In genomic region chr17:7579031-7579430, GRCm38 (mm10) we compare ENCODE assay signal across 20 mouse cellular contexts.
DNase-seq lines count a peak whose midpoint lies in the region; ATAC-seq lines count a peak whose summit lies in the region.
"Had no signal": no experiment of that assay in that cellular context is flagged by ENCODE, and none has a peak within 500 bp of the region (broad histone marks: within the 10 kb centered on the region; RNA-seq: fewer than 3 reads in every experiment).

No protein-coding gene starts in this region.

- H3K9ac ChIP-seq in hindbrain, embryonic 16.5 days (ENCODE audit: low read depth, low read length), result no peak overlapping the region
- no peak overlapping the region for H3K9ac ChIP-seq in forebrain, embryonic 14.5 days (ENCODE audit: low read length)
- H3K9ac ChIP-seq: embryonic facial prominence, embryonic 13.5 days; forebrain, embryonic 12.5 days; forebrain, postnatal 0 days; heart, embryonic 12.5 days; hindbrain, embryonic 15.5 days had no signal

- peak; percentile 22 to 60 for DNase-seq in adrenal gland, adult (ENCODE audit: inconsistent age in 2 of 2, low spot score in 1 of 2)
- DNase-seq in adrenal gland, postnatal 4 days (ENCODE audit: low spot score in 2 of 2), result no peak
- DNase-seq in heart, adult 11 months, result peak; percentile 64
- no peak for DNase-seq in heart, postnatal 10 days
- no peak for DNase-seq in forebrain, embryonic 14.5 days (ENCODE audit: low spot score)
- DNase-seq: cerebellum, adult 11-12 months; cerebellum, adult 9-10 months; cerebellum, postnatal 36 days; forebrain, postnatal 0 days; gastrocnemius, postnatal 14 days; heart, postnatal 36 days; kidney, adult 8-10 months had no signal

- no peak overlapping the region for H3K27ac ChIP-seq in hindbrain, embryonic 16.5 days (ENCODE audit: low read depth, low read length)
- no peak overlapping the region for H3K27ac ChIP-seq in forebrain, embryonic 14.5 days (ENCODE audit: low read depth, low read length)
- H3K27ac ChIP-seq: embryonic facial prominence, embryonic 13.5 days; forebrain, embryonic 12.5 days; hindbrain, embryonic 15.5 days had no signal

- intact Hi-C loops in heart, postnatal 10 days (cut with DNase I), result no loop called here

- H3K27me3 ChIP-seq in hindbrain, embryonic 16.5 days (replicated peaks; ENCODE audit: control insufficient read depth, insufficient read depth, low read length), result no peaks in the 10 kb centered on the region
- H3K27me3 ChIP-seq in forebrain, embryonic 14.5 days (replicated peaks; ENCODE audit: control insufficient read depth, insufficient read depth, low read length), result no peaks in the 10 kb centered on the region
- H3K27me3 ChIP-seq: embryonic facial prominence, embryonic 13.5 days; forebrain, embryonic 12.5 days; heart, embryonic 12.5 days; hindbrain, embryonic 15.5 days had no signal

- peak; percentile 38; the same call in 1 of the 2 replicates for ATAC-seq in megakaryocyte, adult 5-6 weeks (ENCODE audit: poor library complexity, severe bottlenecking)
- no peak for ATAC-seq in hindbrain, embryonic 16.5 days
- no peak for ATAC-seq in forebrain, embryonic 14.5 days
- ATAC-seq: forebrain, postnatal 0 days; inflammation-experienced regulatory T-cells, adult 6 months; intestine, postnatal 0 days had no signal

- H3K4me2 ChIP-seq in hindbrain, embryonic 16.5 days (ENCODE audit: low read length), result no peak overlapping the region
- H3K4me2 ChIP-seq in forebrain, embryonic 14.5 days (ENCODE audit: low read length), result no peak overlapping the region
- H3K4me2 ChIP-seq: embryonic facial prominence, embryonic 13.5 days; forebrain, embryonic 12.5 days; heart, embryonic 12.5 days; hindbrain, embryonic 15.5 days had no signal

- H3K4me1 ChIP-seq in hindbrain, embryonic 16.5 days (ENCODE audit: control insufficient read depth, insufficient read depth, low read depth, low read length), result no peaks in the 10 kb centered on the region
- no peaks in the 10 kb centered on the region for H3K4me1 ChIP-seq in forebrain, embryonic 14.5 days (ENCODE audit: control insufficient read depth, insufficient read depth, low read length)
- H3K4me1 ChIP-seq: embryonic facial prominence, embryonic 13.5 days; forebrain, embryonic 12.5 days; hindbrain, embryonic 15.5 days had no signal

- no peak overlapping the region for H3K4me3 ChIP-seq in hindbrain, embryonic 16.5 days (ENCODE audit: low read length)
- no peak overlapping the region for H3K4me3 ChIP-seq in forebrain, embryonic 14.5 days (ENCODE audit: low read depth, low read length)
- H3K4me3 ChIP-seq: embryonic facial prominence, embryonic 13.5 days; forebrain, embryonic 12.5 days; heart, embryonic 12.5 days; hindbrain, embryonic 15.5 days had no signal

- H3K9me3 ChIP-seq in hindbrain, embryonic 16.5 days (ENCODE audit: control insufficient read depth, low read length), result no peaks in the 10 kb centered on the region
- no peaks in the 10 kb centered on the region for H3K9me3 ChIP-seq in forebrain, embryonic 14.5 days (replicated peaks; ENCODE audit: control insufficient read depth, low read length)
- H3K9me3 ChIP-seq: embryonic facial prominence, embryonic 13.5 days; forebrain, embryonic 12.5 days; heart, embryonic 12.5 days; hindbrain, embryonic 15.5 days had no signal

- no peaks in the 10 kb centered on the region for H3K36me3 ChIP-seq in hindbrain, embryonic 16.5 days (ENCODE audit: control insufficient read depth, insufficient read depth, low read length)
- H3K36me3 ChIP-seq in forebrain, embryonic 14.5 days (ENCODE audit: control insufficient read depth, insufficient read depth, low read length), result no peaks in the 10 kb centered on the region
- H3K36me3 ChIP-seq: embryonic facial prominence, embryonic 13.5 days; forebrain, embryonic 12.5 days; heart, embryonic 12.5 days; hindbrain, embryonic 15.5 days had no signal

- 89% methylated on average over 4 of the region's 4 CpGs for WGBS in hindbrain, embryonic 16.5 days
- 91% methylated on average over 4 of the region's 4 CpGs for WGBS in forebrain, embryonic 14.5 days

Comparison
In these comparisons a context has a peak if more than half of its experiments do, and no peak if none do; other contexts are left out.
1. DNase-seq: peak in adrenal gland, adult (2 of 2) and heart, adult 11 months (single experiment); none in adrenal gland, postnatal 4 days (0 of 2), heart, postnatal 10 days (0 of 2) and forebrain, embryonic 14.5 days (single experiment).